Mouse (Mus musculus): ENCODE data around the gene Aoc1.
A peak's percentile ranks its signal among the peaks of the same experiment; 100 is the strongest.
"Not testable (repeated sequence)": the region's sequence is repeated elsewhere in the genome, so short reads cannot be mapped to it uniquely, and the experiment has no call there.

The Aoc1 gene

GRCm38 (mm10) chr6:48861616-48862280 lies 10.9 kb upstream of the Aoc1 start:
- ATAC-seq (ENCODE audit: low TSS enrichment), result no peak

- no peak for ATAC-seq (ENCODE audit: low TSS enrichment)
These were observed 9.9 kb upstream of the Aoc1 start for GRCm38 (mm10) chr6:48862816-48863215.

GRCm38 (mm10) chr6:48863488-48863887 lies 9.2 kb upstream of the Aoc1 start:
- ATAC-seq (ENCODE audit: low TSS enrichment), result no peak

GRCm38 (mm10) chr6:48864181-48864580 lies 8.5 kb upstream of the Aoc1 start:
- no peak for ATAC-seq (ENCODE audit: low TSS enrichment)

GRCm38 (mm10) chr6:48864723-48865122 lies 8.0 kb upstream of the Aoc1 start:
- ATAC-seq (ENCODE audit: low TSS enrichment), result no peak

- ATAC-seq (ENCODE audit: low TSS enrichment), result no peak
These were observed 7.4 kb upstream of the Aoc1 start for GRCm38 (mm10) chr6:48865152-48865745.

- ATAC-seq (ENCODE audit: low TSS enrichment), result not testable (repeated sequence)
These were observed 6.2 kb upstream of the Aoc1 start for GRCm38 (mm10) chr6:48866355-48866950.

GRCm38 (mm10) chr6:48867158-48867557 lies 5.5 kb upstream of the Aoc1 start:
- no peak for ATAC-seq (ENCODE audit: low TSS enrichment)

- peak; percentile 62; the same call in 1 of the 2 replicates for ATAC-seq (ENCODE audit: low TSS enrichment)
These were observed 2.9 kb upstream of the Aoc1 start for GRCm38 (mm10) chr6:48869774-48870173.

GRCm38 (mm10) chr6:48874576-48874975 lies 1.9 kb downstream of the Aoc1 start:
- ATAC-seq (ENCODE audit: low TSS enrichment), result no peak

GRCm38 (mm10) chr6:48875515-48875914 lies 2.8 kb downstream of the Aoc1 start:
- ATAC-seq (ENCODE audit: low TSS enrichment), result no peak

- ATAC-seq (ENCODE audit: low TSS enrichment), result peak; percentile 47; the same call in 1 of the 2 replicates
These were observed 3.9 kb downstream of the Aoc1 start for GRCm38 (mm10) chr6:48876510-48877135.

- ATAC-seq (ENCODE audit: low TSS enrichment), result no peak
These were observed 21.5 kb downstream of the Aoc1 start for GRCm38 (mm10) chr6:48894203-48894602.

GRCm38 (mm10) chr6:48894938-48895818 lies 22.5 kb downstream of the Aoc1 start:
- ATAC-seq (ENCODE audit: low TSS enrichment), result no peak

- ATAC-seq (ENCODE audit: low TSS enrichment), result no peak
These were observed 23.2 kb downstream of the Aoc1 start for GRCm38 (mm10) chr6:48895941-48896340.

- ATAC-seq (ENCODE audit: low TSS enrichment), result no peak
These were observed 24.3 kb downstream of the Aoc1 start for GRCm38 (mm10) chr6:48896956-48897355.

GRCm38 (mm10) chr6:48901316-48901715 lies 28.6 kb downstream of the Aoc1 start:
- not testable (repeated sequence) for ATAC-seq (ENCODE audit: low TSS enrichment)

- ATAC-seq (ENCODE audit: low TSS enrichment), result no peak
These were observed 30.1 kb downstream of the Aoc1 start for GRCm38 (mm10) chr6:48902511-48903406.

GRCm38 (mm10) chr6:48903437-48903836 lies 30.7 kb downstream of the Aoc1 start:
- no peak for ATAC-seq (ENCODE audit: low TSS enrichment)

- ATAC-seq (ENCODE audit: low TSS enrichment), result no peak
These were observed 32.9 kb downstream of the Aoc1 start for GRCm38 (mm10) chr6:48905606-48906005.

GRCm38 (mm10) chr6:48906371-48906770 lies 33.7 kb downstream of the Aoc1 start:
- no peak for ATAC-seq (ENCODE audit: low TSS enrichment)

All from frontal cortex, adult (tissue).